Mouse (Mus musculus) adrenal gland, postnatal 25 days (tissue): ENCODE measurements at regions not wholly inside any gene's neighbourhood (a gene's known extent, or its start where the extent isn't known, plus 50 kb on each side); places are given as distances from the start of the nearest gene placed in this dataset.
A peak's percentile ranks its signal among the peaks of the same experiment; 100 is the strongest.

Source experiments
- DNase-seq: peaks from one replicate; pipeline ENCODE4 v3.0.0; 2021; ENCODE audit warnings: mixed read lengths

- peak; percentile 48 for DNase-seq
Observed at GRCm38 (mm10) chr15:30029257-30029899, 143.0 kb upstream of the Ctnnd2 start.

DNA sequence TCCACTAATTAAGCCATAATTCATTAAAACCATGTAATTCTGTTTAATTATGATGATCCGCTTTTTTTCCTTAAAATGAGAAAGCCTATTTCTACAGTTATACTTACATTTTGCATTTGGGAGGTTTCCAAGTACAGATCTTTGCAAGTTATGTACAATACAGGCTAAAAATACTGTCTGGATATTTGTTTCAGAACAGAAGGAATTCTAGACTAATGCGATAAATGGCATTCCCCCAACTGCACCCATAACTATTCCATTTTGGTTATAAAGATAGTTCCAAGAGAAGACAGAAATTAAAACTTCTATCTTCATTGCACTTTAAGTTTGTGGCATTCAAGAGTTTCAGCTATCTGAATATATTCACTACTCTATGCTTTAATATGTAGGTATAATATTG lies 137.0 kb upstream of the Ctnnd2 start:
- DNase-seq = no peak

DNA sequence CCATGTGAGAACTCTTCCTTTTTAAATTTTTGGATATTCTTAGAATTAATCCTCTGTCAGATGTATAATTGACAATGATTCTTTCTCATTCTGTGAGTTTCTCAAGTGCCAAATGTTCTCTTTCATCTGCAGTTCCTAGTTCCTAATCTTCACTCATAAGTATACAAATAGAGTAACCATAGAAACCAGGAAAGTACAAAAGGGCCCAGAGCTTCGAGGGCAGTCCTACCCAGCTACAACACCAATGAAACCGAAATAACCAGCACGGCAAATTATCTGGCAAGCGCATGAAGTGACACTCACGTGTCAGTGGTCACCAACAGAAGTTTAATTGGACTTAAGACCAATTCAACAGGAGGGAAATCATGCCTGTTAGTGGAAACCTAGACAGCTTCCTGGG lies 121.5 kb upstream of the Ctnnd2 start:
- no peak for DNase-seq

DNA sequence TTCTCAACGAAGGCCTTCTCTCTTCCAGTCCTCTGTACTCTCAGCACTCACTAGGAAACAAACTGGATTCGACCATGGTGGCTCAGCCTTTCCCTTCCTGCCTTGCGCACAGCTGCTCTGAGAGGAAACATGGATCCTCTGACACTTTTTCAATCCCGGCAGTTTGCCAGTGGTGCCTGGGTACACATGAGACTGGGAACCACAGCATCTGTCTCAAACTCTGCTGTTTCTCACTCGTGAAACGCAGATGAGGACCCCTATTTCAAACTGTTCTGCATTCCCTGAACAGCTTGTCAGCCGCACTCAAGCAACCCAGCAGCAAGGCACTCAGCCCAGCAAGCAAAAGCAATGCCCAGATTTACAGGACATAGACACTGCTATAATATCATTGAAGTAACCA lies 112.6 kb upstream of the Ctnnd2 start:
- no peak for DNase-seq

DNA sequence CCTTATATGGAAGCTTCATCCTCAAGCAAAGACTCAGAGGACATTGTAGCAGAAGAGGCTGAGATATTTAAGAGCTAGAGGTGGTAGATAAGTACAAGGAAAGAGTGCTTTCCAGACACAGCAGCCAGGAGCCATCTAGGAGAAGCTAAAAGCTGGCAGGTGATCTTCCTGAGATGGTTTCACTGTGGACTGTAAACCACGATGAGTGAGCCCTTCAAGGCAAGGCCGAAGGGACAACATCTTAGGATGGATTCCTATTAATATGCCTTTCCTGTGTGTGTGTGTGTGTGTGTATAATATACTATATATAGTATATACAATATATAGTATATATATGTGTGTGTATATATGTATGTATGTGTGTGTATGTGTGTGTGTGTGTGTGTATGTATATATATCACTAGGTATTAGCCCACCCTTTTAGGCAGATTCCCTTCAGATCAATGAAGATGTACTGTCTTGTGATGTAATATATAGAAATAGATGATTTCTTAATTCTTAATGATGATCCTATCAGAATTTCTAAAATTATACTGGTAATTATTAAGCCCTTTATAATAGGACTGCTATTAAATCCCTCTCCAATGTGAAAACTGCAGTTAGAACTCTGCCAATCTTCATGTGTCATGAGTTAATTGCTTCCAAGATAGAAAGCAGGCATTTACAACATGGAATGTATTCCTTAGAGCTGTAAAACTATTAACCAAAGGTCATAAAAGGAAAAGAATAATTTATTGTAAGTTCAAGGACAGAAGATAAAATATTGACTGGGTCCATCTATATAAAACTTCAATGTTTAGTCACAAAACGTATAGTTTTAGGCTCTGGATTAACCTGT lies 111.7 kb upstream of the Ctnnd2 start:
- no peak for DNase-seq

DNA sequence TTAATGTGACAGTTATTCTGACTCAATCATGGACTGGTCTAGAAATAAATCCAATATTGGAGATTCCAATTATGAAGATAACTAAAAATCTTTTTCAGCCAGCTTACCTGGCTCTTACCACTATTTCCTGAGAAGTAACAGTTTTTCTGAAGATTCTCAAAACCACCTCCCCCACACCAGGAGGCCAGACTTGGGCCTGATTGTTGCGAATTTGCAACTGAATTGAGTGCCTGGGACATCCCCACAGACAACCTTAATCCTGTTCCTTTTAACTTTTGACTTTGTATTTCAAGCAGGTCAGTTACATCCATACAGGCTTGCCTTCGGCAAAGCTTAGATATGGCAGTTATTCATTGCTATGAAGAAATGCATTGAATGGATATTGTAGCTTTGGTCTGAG lies 100.7 kb upstream of the Ctnnd2 start:
- no peak for DNase-seq

DNA sequence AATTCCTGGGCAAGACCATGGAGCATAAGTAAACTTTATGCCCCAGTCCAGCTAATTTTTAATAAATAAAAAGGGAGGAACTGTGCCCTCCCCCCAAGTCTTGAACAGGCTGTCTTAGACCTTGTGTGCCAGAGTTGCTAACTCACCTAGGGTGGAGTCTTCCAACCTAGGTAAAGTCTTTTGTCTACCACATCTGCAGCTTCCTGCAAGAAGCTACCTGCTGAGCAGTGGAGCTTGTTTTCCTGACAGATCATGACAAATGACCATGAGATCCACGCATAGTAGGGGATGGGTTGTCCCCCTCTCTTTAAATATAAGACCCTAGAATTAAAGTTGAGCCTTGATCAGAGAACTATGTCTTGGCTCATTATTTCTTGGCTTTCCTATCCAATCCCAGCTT lies 100.1 kb upstream of the Ctnnd2 start:
- no peak for DNase-seq

- DNase-seq = no peak
Observed at GRCm38 (mm10) chr15:30087120-30087519, 85.3 kb upstream of the Ctnnd2 start.

- DNase-seq = no peak
Observed at GRCm38 (mm10) chr15:30122061-30122460, 50.3 kb upstream of the Ctnnd2 start.
